ENCODE assay signal across 28 mouse cellular contexts in the genomic region with DNA sequence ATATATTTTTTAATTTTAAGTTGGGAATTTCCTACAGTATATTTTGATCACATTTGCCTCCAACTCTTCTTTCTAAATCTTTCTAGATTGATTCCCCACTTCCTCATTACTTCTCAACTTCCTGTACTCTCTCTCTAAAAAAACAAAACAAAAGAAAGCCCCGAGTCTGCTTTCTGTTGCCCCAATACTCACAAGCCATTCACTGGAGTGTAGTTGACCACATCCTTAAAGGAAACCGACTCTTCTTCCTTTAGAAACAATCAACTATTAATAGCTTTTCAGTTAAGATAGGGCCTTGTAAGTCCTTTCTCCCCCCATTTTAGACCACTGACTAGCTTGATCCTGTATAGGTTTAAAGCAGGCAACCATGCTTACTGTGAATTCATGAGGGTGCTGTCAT. TPM values are rescaled to one million over a fixed set of nuclear protein-coding genes. Genes with fewer than 3 reads are reported as not detected.
A peak's percentile ranks its signal among the peaks of the same experiment; 100 is the strongest.
DNase-seq lines count a peak whose midpoint lies in the region; ATAC-seq and TF ChIP-seq lines count a peak whose summit lies in the region.
"Had no signal": no experiment of that assay in that cellular context is flagged by ENCODE, and none has a peak within 500 bp of the region (broad histone marks: within the 10 kb centered on the region; RNA-seq: fewer than 3 reads in every experiment).

No protein-coding gene starts in this region.

- H3K27me3 ChIP-seq in forebrain, embryonic 10.5 days (ENCODE audit: poor library complexity, severe bottlenecking): no peaks in the 10 kb centered on the region
- no peaks in the 10 kb centered on the region for H3K27me3 ChIP-seq in forebrain, embryonic 16.5 days (replicated peaks; ENCODE audit: control insufficient read depth, insufficient read depth, low read length)
- H3K27me3 ChIP-seq: embryonic facial prominence, embryonic 15.5 days had no signal

- H3K36me3 ChIP-seq in forebrain, embryonic 10.5 days (replicated peaks): no peaks in the 10 kb centered on the region
- no peaks in the 10 kb centered on the region for H3K36me3 ChIP-seq in forebrain, embryonic 16.5 days (ENCODE audit: control insufficient read depth, insufficient read depth)
- H3K36me3 ChIP-seq: embryonic facial prominence, embryonic 15.5 days had no signal

- TF ChIP-seq CTCF in gastrocnemius, adult 2 months (IDR thresholded peaks at IDR 0.05): no peak

- H3K4me3 ChIP-seq in forebrain, embryonic 10.5 days: no peak overlapping the region
- H3K4me3 ChIP-seq in gastrocnemius, adult 2 months: no peak overlapping the region
- no peak overlapping the region for H3K4me3 ChIP-seq in forebrain, embryonic 16.5 days (replicated peaks; ENCODE audit: low read length)
- H3K4me3 ChIP-seq: embryonic facial prominence, embryonic 15.5 days; heart, adult 2 months; layer of hippocampus, adult 2 months had no signal

- intact Hi-C loops in gastrocnemius, adult 2 months (cut with DNase I): no loop called here

- WGBS in forebrain, embryonic 10.5 days: 85% methylated on average over 2 of the region's 2 CpGs
- 83% methylated on average over 2 of the region's 2 CpGs for WGBS in forebrain, embryonic 16.5 days

- peak; percentile 90 for ATAC-seq in inflammation-experienced regulatory T-cells, adult 6 months
- no peak for ATAC-seq in forebrain, embryonic 16.5 days
- ATAC-seq: hindbrain, embryonic 16.5 days; Patski had no signal

- H3K4me1 ChIP-seq in forebrain, embryonic 10.5 days: no peaks in the 10 kb centered on the region
- H3K4me1 ChIP-seq in forebrain, embryonic 16.5 days (replicated peaks; ENCODE audit: control insufficient read depth, insufficient read depth, low read length): no peaks in the 10 kb centered on the region
- H3K4me1 ChIP-seq: embryonic facial prominence, embryonic 15.5 days had no signal

- H3K9ac ChIP-seq in forebrain, embryonic 16.5 days (replicated peaks; ENCODE audit: low read depth, low read length): no peak overlapping the region
- H3K9ac ChIP-seq: embryonic facial prominence, embryonic 15.5 days; lung, embryonic 14.5 days had no signal

- no peaks in the 10 kb centered on the region for H3K9me3 ChIP-seq in forebrain, embryonic 10.5 days
- no peaks in the 10 kb centered on the region for H3K9me3 ChIP-seq in forebrain, embryonic 16.5 days (ENCODE audit: control insufficient read depth, low read length)
- H3K9me3 ChIP-seq: embryonic facial prominence, embryonic 15.5 days had no signal

- no peak overlapping the region for H3K4me2 ChIP-seq in forebrain, embryonic 16.5 days (ENCODE audit: low read length)
- H3K4me2 ChIP-seq: embryonic facial prominence, embryonic 15.5 days; liver, embryonic 11.5 days; lung, embryonic 14.5 days had no signal

- H3K27ac ChIP-seq in forebrain, embryonic 10.5 days: no peak overlapping the region
- no peak overlapping the region for H3K27ac ChIP-seq in gastrocnemius, adult 2 months
- no peak overlapping the region for H3K27ac ChIP-seq in forebrain, embryonic 16.5 days (ENCODE audit: low read length)
- H3K27ac ChIP-seq: embryonic facial prominence, embryonic 15.5 days; heart, adult 2 months; layer of hippocampus, adult 2 months; macrophage had no signal

- peak; percentile 5 for DNase-seq in lung, postnatal 25 days (ENCODE audit: low spot score)
- no peak for DNase-seq in lung, postnatal 14 days
- peak; percentile 3 for DNase-seq in T-cell, adult 2 months (ENCODE audit: low spot score)
- DNase-seq in forebrain, embryonic 10.5 days (ENCODE audit: extremely low spot score, low spot score): no peak
- no peak for DNase-seq in gastrocnemius, adult 2 months
- DNase-seq: adrenal gland, postnatal 25 days; cerebellum, adult 11-12 months; cerebellum, postnatal 14 days; gastrocnemius, postnatal 10 days; heart, adult 2 months; heart, postnatal 36 days; kidney, adult 2 months; kidney, postnatal 10 days; lung, embryonic 14.5 days; midbrain, embryonic 14.5 days; right cerebral cortex, postnatal 25 days; thymus, postnatal 14 days had no signal

RNA-seq across cellular contexts. Expression of gene Stpg2, which starts 39.7 kb away (rescaled TPM):
- not detected for polyA plus RNA-seq in inflammation-experienced regulatory T-cells, adult 6 months (2017; shearing (Covaris generic))
- polyA plus RNA-seq in forebrain, embryonic 10.5 days (2016; fragmentation: Nextera tagmentation; extraction: Ambion mirVana): 0.15 TPM in 1 of 2 replicates, not detected in the other
- not detected for total RNA-seq in gastrocnemius, adult 2 months (2021)
- not detected in 2 replicates for polyA plus RNA-seq in forebrain, embryonic 16.5 days (2015; fragmentation: Nextera tagmentation; extraction: Ambion mirVana)
- total RNA-seq: ES-E14; gastrocnemius, postnatal 10 days; heart, adult 2 months; heart, postnatal 36 days; layer of hippocampus, adult 2 months had no signal
- polyA plus RNA-seq: heart, adult 2 months; heart, embryonic 14.5 days; hindbrain, embryonic 16.5 days; liver, embryonic 11.5 days; lung, embryonic 14.5 days; macrophage; neural tube, embryonic 14.5 days had no signal

Comparison
In these comparisons a context has a peak if more than half of its experiments do, and no peak if none do; other contexts are left out.
1. DNase-seq: peak in lung, postnatal 25 days (single experiment) and T-cell, adult 2 months (single experiment); none in lung, postnatal 14 days (single experiment), forebrain, embryonic 10.5 days (single experiment) and gastrocnemius, adult 2 months (single experiment).